Comparison of ENCODE assay signal across 8 mouse cellular contexts in the genomic region with DNA sequence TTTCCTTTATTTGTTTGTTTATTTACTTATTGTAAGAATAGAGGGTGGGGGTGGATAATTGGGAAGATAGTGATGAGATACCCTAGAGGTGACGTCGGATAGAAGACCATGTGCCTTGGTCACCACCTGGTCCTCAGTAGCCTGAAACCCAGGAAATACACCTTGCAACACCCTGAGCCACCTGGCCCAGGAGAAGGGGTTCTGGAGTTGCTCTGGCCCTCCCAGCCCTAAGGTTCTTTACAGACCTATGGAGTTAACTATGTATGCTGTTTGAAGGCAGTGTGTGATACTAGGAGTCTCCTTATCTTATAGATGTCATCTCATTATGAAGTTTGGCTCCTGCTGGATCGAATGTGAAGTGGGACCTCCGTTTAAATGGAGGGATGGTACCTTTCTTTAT. TPM values are rescaled to one million over a fixed set of nuclear protein-coding genes. Genes with fewer than 3 reads are reported as not detected.
DNase-seq lines count a peak whose midpoint lies in the region; ATAC-seq and TF ChIP-seq lines count a peak whose summit lies in the region.

No protein-coding gene starts in this region.

- 0 out of 2 replicates have a peak, but pooled peaks cover 2% of the 10 kb centered on the region for H3K27me3 ChIP-seq in kidney, embryonic 15.5 days
- no peaks in the 10 kb centered on the region for H3K27me3 ChIP-seq in embryonic facial prominence, embryonic 14.5 days (replicated peaks; ENCODE audit: control insufficient read depth, insufficient read depth, low read length)
- H3K27me3 ChIP-seq in hindbrain, postnatal 0 days (ENCODE audit: insufficient read depth, low read length), result no peaks in the 10 kb centered on the region
- H3K27me3 ChIP-seq in midbrain, embryonic 16.5 days (ENCODE audit: control insufficient read depth, insufficient read depth, low read depth, low read length), result peaks cover 5% of the 10 kb centered on the region; the same call in 1 of the 2 replicates

- peak overlapping the region; percentile 73 for H3K4me3 ChIP-seq in kidney, embryonic 15.5 days (replicated peaks)
- peak overlapping the region; percentile 85 for H3K4me3 ChIP-seq in embryonic facial prominence, embryonic 14.5 days (ENCODE audit: low read depth, low read length)
- H3K4me3 ChIP-seq in hindbrain, postnatal 0 days (ENCODE audit: low read length), result peak overlapping the region; percentile 87
- H3K4me3 ChIP-seq in midbrain, embryonic 16.5 days (ENCODE audit: low read depth, low read length), result peak overlapping the region; percentile 83

- peak overlapping the region; percentile 77 for H3K4me2 ChIP-seq in kidney, embryonic 15.5 days
- H3K4me2 ChIP-seq in embryonic facial prominence, embryonic 14.5 days (ENCODE audit: low read depth, low read length), result peak overlapping the region; percentile 90
- H3K4me2 ChIP-seq in hindbrain, postnatal 0 days (ENCODE audit: low read depth, low read length), result peak overlapping the region; percentile 82
- H3K4me2 ChIP-seq in midbrain, embryonic 16.5 days (ENCODE audit: low read length), result peak overlapping the region; percentile 89

- no peak for ATAC-seq in kidney, embryonic 15.5 days (replicated peaks; ENCODE audit: low FRiP score)
- no peak for ATAC-seq in embryonic facial prominence, embryonic 14.5 days (ENCODE audit: low read depth)
- no peak for ATAC-seq in hindbrain, postnatal 0 days
- ATAC-seq in midbrain, embryonic 16.5 days, result 0 out of 2 replicates have a peak, but pooled peaks have one; percentile 37

- H3K9me3 ChIP-seq in kidney, embryonic 15.5 days (replicated peaks), result no peaks in the 10 kb centered on the region
- H3K9me3 ChIP-seq in embryonic facial prominence, embryonic 14.5 days (ENCODE audit: control insufficient read depth, low read length), result no peaks in the 10 kb centered on the region
- H3K9me3 ChIP-seq in hindbrain, postnatal 0 days (ENCODE audit: low read length), result no peaks in the 10 kb centered on the region
- no peaks in the 10 kb centered on the region for H3K9me3 ChIP-seq in midbrain, embryonic 16.5 days (replicated peaks; ENCODE audit: control insufficient read depth, low read length, poor library complexity, severe bottlenecking)

- no peak for DNase-seq in kidney, adult 8-10 months
- no peak for DNase-seq in embryonic facial prominence, embryonic 14.5 days (ENCODE audit: low spot score)
- no peak for DNase-seq in hindbrain, postnatal 0 days (ENCODE audit: low spot score)
- DNase-seq in ovary, postnatal 14 days (ENCODE audit: low spot score), result no peak
- DNase-seq in left cerebral cortex, postnatal 36 days (ENCODE audit: low spot score in 2 of 2), result no peak
- DNase-seq in layer of hippocampus, adult 8-10 months (ENCODE audit: low spot score in 2 of 2), result no peak

- intact Hi-C loops in left cerebral cortex, postnatal 36 days (cut with DNase I), result no loop called here

- 37% methylated on average over 4 of the region's 4 CpGs for WGBS in kidney, embryonic 15.5 days
- WGBS in embryonic facial prominence, embryonic 14.5 days, result 43% methylated on average over 4 of the region's 4 CpGs
- WGBS in hindbrain, postnatal 0 days, result 33% methylated on average over 4 of the region's 4 CpGs
- WGBS in midbrain, embryonic 16.5 days, result 31% methylated on average over 4 of the region's 4 CpGs

- H3K4me1 ChIP-seq in kidney, embryonic 15.5 days, result peaks cover 39% of the 10 kb centered on the region
- H3K4me1 ChIP-seq in embryonic facial prominence, embryonic 14.5 days (ENCODE audit: control insufficient read depth, insufficient read depth, low read length), result peaks cover 29% of the 10 kb centered on the region
- peaks cover 17% of the 10 kb centered on the region for H3K4me1 ChIP-seq in hindbrain, postnatal 0 days (ENCODE audit: insufficient read depth, low read length)
- H3K4me1 ChIP-seq in midbrain, embryonic 16.5 days (ENCODE audit: control insufficient read depth, insufficient read depth, low read length), result peaks cover 25% of the 10 kb centered on the region

- TF ChIP-seq CTCF in hindbrain, postnatal 0 days (IDR thresholded peaks at IDR 0.05; ENCODE audit: low read depth), result no peak

- H3K27ac ChIP-seq in kidney, embryonic 15.5 days, result peak overlapping the region; percentile 95; the same call in 1 of the 2 replicates
- peak overlapping the region; percentile 92; the same call in 1 of the 2 replicates for H3K27ac ChIP-seq in embryonic facial prominence, embryonic 14.5 days (replicated peaks; ENCODE audit: low read depth, low read length)
- peak overlapping the region; percentile 41 for H3K27ac ChIP-seq in hindbrain, postnatal 0 days
- peak overlapping the region; percentile 89 for H3K27ac ChIP-seq in midbrain, embryonic 16.5 days (ENCODE audit: low read length)

- H3K9ac ChIP-seq in kidney, embryonic 15.5 days, result peak overlapping the region; percentile 84
- H3K9ac ChIP-seq in embryonic facial prominence, embryonic 14.5 days (ENCODE audit: low read depth, low read length), result peak overlapping the region; percentile 96; the same call in 1 of the 2 replicates
- peak overlapping the region; percentile 30; the same call in 1 of the 2 replicates for H3K9ac ChIP-seq in hindbrain, postnatal 0 days (replicated peaks; ENCODE audit: low read length)
- no peak overlapping the region; the same call in 1 of the 2 replicates for H3K9ac ChIP-seq in midbrain, embryonic 16.5 days (ENCODE audit: low read depth, low read length)

- no peaks in the 10 kb centered on the region for H3K36me3 ChIP-seq in kidney, embryonic 15.5 days
- H3K36me3 ChIP-seq in embryonic facial prominence, embryonic 14.5 days (ENCODE audit: control insufficient read depth, insufficient read depth, low read length), result no peaks in the 10 kb centered on the region
- no peaks in the 10 kb centered on the region for H3K36me3 ChIP-seq in hindbrain, postnatal 0 days (ENCODE audit: insufficient read depth, low read length)
- H3K36me3 ChIP-seq in midbrain, embryonic 16.5 days (ENCODE audit: control insufficient read depth, insufficient read depth, low read length), result no peaks in the 10 kb centered on the region

RNA-seq across cellular contexts. Expression of a gene that starts 2.3 kb away (rescaled TPM):
- polyA plus RNA-seq in kidney, embryonic 15.5 days (2015; fragmentation: Nextera tagmentation; extraction: Ambion mirVana), result 18.8 and 23.4 TPM in 2 replicates
- polyA plus RNA-seq in embryonic facial prominence, embryonic 14.5 days (2014; fragmentation: Nextera tagmentation; extraction: Ambion mirVana), result 17.4 and 17.7 TPM in 2 replicates
- 33.6 and 44.6 TPM in 2 replicates for total RNA-seq in hindbrain, postnatal 0 days (2014; rRNA removed)
- polyA plus RNA-seq in hindbrain, postnatal 0 days (2015; fragmentation: Nextera tagmentation; extraction: Ambion mirVana), result 35.8 and 40.9 TPM in 2 replicates
- 46.1 and 54.7 TPM in 2 replicates for polyA plus RNA-seq in midbrain, embryonic 16.5 days (2015; fragmentation: Nextera tagmentation; extraction: Ambion mirVana)
- 10 to 100 TPM; 23.9 to 31.7 TPM for total RNA-seq in left cerebral cortex, postnatal 36 days (2021)
- 10 to 100 TPM; 30.9 to 38.7 (median 33.4) TPM for total RNA-seq in layer of hippocampus, adult 8-10 months (2022)

RNA-seq across cellular contexts. Expression of a gene that starts 32.1 kb away (rescaled TPM):
- polyA plus RNA-seq in kidney, embryonic 15.5 days (2015; fragmentation: Nextera tagmentation; extraction: Ambion mirVana), result 42.5 and 42.8 TPM in 2 replicates
- 35.3 and 36.6 TPM in 2 replicates for polyA plus RNA-seq in embryonic facial prominence, embryonic 14.5 days (2014; fragmentation: Nextera tagmentation; extraction: Ambion mirVana)
- 32.7 and 33.5 TPM in 2 replicates for total RNA-seq in hindbrain, postnatal 0 days (2014; rRNA removed)
- polyA plus RNA-seq in hindbrain, postnatal 0 days (2015; fragmentation: Nextera tagmentation; extraction: Ambion mirVana), result 29.2 and 31.9 TPM in 2 replicates
- 39.5 and 47.4 TPM in 2 replicates for polyA plus RNA-seq in midbrain, embryonic 16.5 days (2015; fragmentation: Nextera tagmentation; extraction: Ambion mirVana)
- total RNA-seq in left cerebral cortex, postnatal 36 days (2021), result 10 to 100 TPM; 24.4 to 26.2 TPM
- 10 to 100 TPM; 25.0 to 26.5 (median 25.7) TPM for total RNA-seq in layer of hippocampus, adult 8-10 months (2022)

RNA-seq across cellular contexts. Expression of a gene that starts 53.0 kb away (rescaled TPM):
- polyA plus RNA-seq in kidney, embryonic 15.5 days (2015; fragmentation: Nextera tagmentation; extraction: Ambion mirVana), result 320 and 328 TPM in 2 replicates
- 291 and 327 TPM in 2 replicates for polyA plus RNA-seq in embryonic facial prominence, embryonic 14.5 days (2014; fragmentation: Nextera tagmentation; extraction: Ambion mirVana)
- 277 and 332 TPM in 2 replicates for total RNA-seq in hindbrain, postnatal 0 days (2014; rRNA removed)
- polyA plus RNA-seq in hindbrain, postnatal 0 days (2015; fragmentation: Nextera tagmentation; extraction: Ambion mirVana), result 124 and 130 TPM in 2 replicates
- 200 and 230 TPM in 2 replicates for polyA plus RNA-seq in midbrain, embryonic 16.5 days (2015; fragmentation: Nextera tagmentation; extraction: Ambion mirVana)
- 100 to 1,000 TPM; 153 to 205 TPM for total RNA-seq in left cerebral cortex, postnatal 36 days (2021)
- 100 to 1,000 TPM; 208 to 223 (median 218) TPM for total RNA-seq in layer of hippocampus, adult 8-10 months (2022)

Comparison
In these comparisons a context has a peak if more than half of its experiments do, and no peak if none do; other contexts are left out.
1. H3K27ac ChIP-seq: peak in every context shown above with its lines; median percentile 95 in kidney, embryonic 15.5 days; 92 in embryonic facial prominence, embryonic 14.5 days; 89 in midbrain, embryonic 16.5 days; 41 in hindbrain, postnatal 0 days.